In the genomic region with DNA sequence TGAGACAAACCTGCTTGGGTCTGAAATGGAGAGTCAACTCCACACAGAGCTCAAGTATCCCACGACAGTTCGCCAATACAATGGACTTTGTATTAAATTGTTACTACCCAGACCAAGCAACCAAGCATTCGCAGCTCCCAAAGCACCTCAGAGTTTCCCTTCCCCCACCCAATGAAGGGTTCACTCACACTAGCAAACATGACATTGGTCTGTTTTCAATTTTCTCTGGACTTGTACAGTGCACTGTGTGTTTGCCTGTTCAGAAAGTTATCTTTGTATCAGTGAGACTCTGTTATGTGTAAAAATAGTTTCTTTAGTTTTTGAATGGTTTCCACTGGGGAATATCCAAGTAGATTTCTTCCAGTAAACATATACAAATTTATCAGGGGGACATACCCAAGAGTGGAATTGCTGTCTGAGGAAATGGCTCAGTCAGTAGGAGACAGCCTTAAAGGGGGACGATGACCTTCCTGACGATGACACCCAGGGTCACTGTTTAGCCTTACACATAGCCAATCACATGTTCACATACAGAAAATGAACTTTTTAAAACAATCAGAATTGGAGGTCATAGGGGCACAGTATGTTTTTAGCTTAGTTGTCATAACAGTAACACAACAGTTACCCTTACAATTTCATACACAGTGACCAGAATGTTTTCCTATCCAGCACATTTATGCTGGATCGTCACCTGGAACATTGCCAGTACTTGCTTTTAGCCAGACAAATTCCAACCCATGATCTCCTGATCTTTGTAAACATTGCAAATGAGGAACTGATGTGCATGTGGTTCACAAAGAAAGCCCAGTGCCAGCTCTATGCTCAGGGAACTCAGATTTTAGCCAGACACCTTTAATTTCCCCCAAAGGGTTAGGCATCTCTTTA, we compare ENCODE assay signal across 15 mouse cellular contexts. TPM values are rescaled to one million over a fixed set of nuclear protein-coding genes. Genes with fewer than 3 reads are reported as not detected.
DNase-seq lines count a peak whose midpoint lies in the region; ATAC-seq and TF ChIP-seq lines count a peak whose summit lies in the region.
"Had no signal": no experiment of that assay in that cellular context is flagged by ENCODE, and none has a peak within 500 bp of the region (broad histone marks: within the 10 kb centered on the region; RNA-seq: fewer than 3 reads in every experiment).

No protein-coding gene starts in this region.

- no peaks in the 10 kb centered on the region for H3K9me3 ChIP-seq in embryonic facial prominence, embryonic 11.5 days (replicated peaks; ENCODE audit: control insufficient read depth, low read length)
- H3K9me3 ChIP-seq in embryonic facial prominence, embryonic 10.5 days: no peaks in the 10 kb centered on the region
- H3K9me3 ChIP-seq in liver, embryonic 11.5 days (ENCODE audit: control insufficient read depth, low read length): no peaks in the 10 kb centered on the region
- H3K9me3 ChIP-seq in embryonic facial prominence, embryonic 15.5 days (replicated peaks): no peaks in the 10 kb centered on the region
- no peaks in the 10 kb centered on the region for H3K9me3 ChIP-seq in stomach, embryonic 14.5 days (ENCODE audit: control insufficient read depth, low read depth, low read length)
- H3K9me3 ChIP-seq: forebrain, embryonic 12.5 days; hindbrain, embryonic 13.5 days; liver, embryonic 13.5 days; midbrain, embryonic 10.5 days had no signal

- no peak overlapping the region for H3K4me2 ChIP-seq in embryonic facial prominence, embryonic 11.5 days (ENCODE audit: low read depth, low read length)
- no peak overlapping the region for H3K4me2 ChIP-seq in liver, embryonic 11.5 days
- no peak overlapping the region for H3K4me2 ChIP-seq in embryonic facial prominence, embryonic 15.5 days (replicated peaks)
- H3K4me2 ChIP-seq in stomach, embryonic 14.5 days (replicated peaks; ENCODE audit: low read depth, low read length): no peak overlapping the region
- H3K4me2 ChIP-seq: forebrain, embryonic 12.5 days; hindbrain, embryonic 13.5 days; liver, embryonic 13.5 days had no signal

- no peak overlapping the region for H3K4me3 ChIP-seq in embryonic facial prominence, embryonic 11.5 days (ENCODE audit: low read depth, low read length)
- H3K4me3 ChIP-seq in embryonic facial prominence, embryonic 10.5 days: no peak overlapping the region
- no peak overlapping the region for H3K4me3 ChIP-seq in liver, adult 2 months (ENCODE audit: insufficient read depth, low read depth, low read length)
- no peak overlapping the region for H3K4me3 ChIP-seq in liver, embryonic 11.5 days (ENCODE audit: low read depth, low read length)
- no peak overlapping the region for H3K4me3 ChIP-seq in embryonic facial prominence, embryonic 15.5 days (replicated peaks)
- H3K4me3 ChIP-seq in stomach, embryonic 14.5 days (ENCODE audit: low read depth, low read length): no peak overlapping the region
- H3K4me3 ChIP-seq: forebrain, embryonic 12.5 days; hindbrain, embryonic 13.5 days; liver, embryonic 13.5 days; midbrain, embryonic 10.5 days had no signal

- DNase-seq in embryonic facial prominence, embryonic 11.5 days (ENCODE audit: low spot score): peak; percentile 20
- DNase-seq in embryonic facial prominence, embryonic 10.5 days (ENCODE audit: low spot score): no peak
- peak; percentile 96 for DNase-seq in liver, adult 2 months (ENCODE audit: extremely low read depth, low read depth, low spot score)
- DNase-seq in liver, embryonic 11.5 days (ENCODE audit: low spot score): no peak
- DNase-seq in cerebellum, adult 11 months: no peak
- no peak for DNase-seq in urinary bladder, postnatal 36 days (ENCODE audit: low spot score in 2 of 2)
- DNase-seq: cerebellum, adult 2 months; embryo, embryonic 11 days; liver, embryonic 13.5 days had no signal

- TF ChIP-seq POLR2A in liver, adult 2 months (IDR thresholded peaks at IDR 0.05; ENCODE audit: extremely low read depth, insufficient read depth, low read length): no peak

- no peak for ATAC-seq in embryonic facial prominence, embryonic 11.5 days (replicated peaks; ENCODE audit: insufficient number of reproducible peaks, low FRiP score, low TSS enrichment, low read depth)
- ATAC-seq in liver, embryonic 11.5 days (replicated peaks; ENCODE audit: low FRiP score): no peak
- no peak for ATAC-seq in embryonic facial prominence, embryonic 15.5 days (ENCODE audit: insufficient number of reproducible peaks, low FRiP score, low TSS enrichment, low read depth)
- ATAC-seq in stomach, embryonic 14.5 days (ENCODE audit: insufficient number of reproducible peaks, insufficient read depth, low FRiP score, low read depth): no peak

- H3K27ac ChIP-seq in embryonic facial prominence, embryonic 11.5 days (replicated peaks; ENCODE audit: low read depth, low read length): no peak overlapping the region
- H3K27ac ChIP-seq in embryonic facial prominence, embryonic 10.5 days (replicated peaks): no peak overlapping the region
- H3K27ac ChIP-seq in liver, adult 2 months (replicated peaks; ENCODE audit: insufficient read depth, low read depth, low read length): peak overlapping the region; percentile 97
- no peak overlapping the region for H3K27ac ChIP-seq in liver, embryonic 11.5 days (ENCODE audit: low read depth, low read length)
- peak overlapping the region; percentile 31 for H3K27ac ChIP-seq in embryonic facial prominence, embryonic 15.5 days (replicated peaks)
- H3K27ac ChIP-seq in stomach, embryonic 14.5 days (ENCODE audit: low read length): peak overlapping the region; percentile 33; the same call in 1 of the 2 replicates
- H3K27ac ChIP-seq: forebrain, embryonic 12.5 days; hindbrain, embryonic 13.5 days; liver, embryonic 13.5 days; midbrain, embryonic 10.5 days had no signal

- H3K9ac ChIP-seq in embryonic facial prominence, embryonic 11.5 days (replicated peaks; ENCODE audit: low read length): no peak overlapping the region
- no peak overlapping the region; the same call in 1 of the 2 replicates for H3K9ac ChIP-seq in liver, adult 2 months (ENCODE audit: low read depth, low read length)
- no peak overlapping the region for H3K9ac ChIP-seq in liver, embryonic 11.5 days (ENCODE audit: low read depth, low read length)
- H3K9ac ChIP-seq in embryonic facial prominence, embryonic 15.5 days: no peak overlapping the region
- no peak overlapping the region for H3K9ac ChIP-seq in stomach, embryonic 14.5 days (replicated peaks; ENCODE audit: low read depth, low read length)
- H3K9ac ChIP-seq: forebrain, embryonic 12.5 days; hindbrain, embryonic 13.5 days; liver, embryonic 13.5 days had no signal

- no peaks in the 10 kb centered on the region for H3K27me3 ChIP-seq in embryonic facial prominence, embryonic 11.5 days (ENCODE audit: control insufficient read depth, insufficient read depth, low read length)
- H3K27me3 ChIP-seq in embryonic facial prominence, embryonic 10.5 days (replicated peaks; ENCODE audit: low read depth, poor library complexity, severe bottlenecking): no peaks in the 10 kb centered on the region
- H3K27me3 ChIP-seq in liver, adult 2 months (ENCODE audit: control insufficient read depth, insufficient read depth, low read length): no peaks in the 10 kb centered on the region
- H3K27me3 ChIP-seq in liver, embryonic 11.5 days (replicated peaks; ENCODE audit: control insufficient read depth, insufficient read depth, low read length): no peaks in the 10 kb centered on the region
- no peaks in the 10 kb centered on the region for H3K27me3 ChIP-seq in embryonic facial prominence, embryonic 15.5 days
- H3K27me3 ChIP-seq in stomach, embryonic 14.5 days (ENCODE audit: control insufficient read depth, insufficient read depth, low read length): no peaks in the 10 kb centered on the region
- H3K27me3 ChIP-seq: hindbrain, embryonic 13.5 days; liver, embryonic 13.5 days had no signal

- no peaks in the 10 kb centered on the region for H3K4me1 ChIP-seq in embryonic facial prominence, embryonic 11.5 days (ENCODE audit: control insufficient read depth, insufficient read depth, low read length)
- peaks cover 13% of the 10 kb centered on the region for H3K4me1 ChIP-seq in embryonic facial prominence, embryonic 10.5 days
- H3K4me1 ChIP-seq in liver, adult 2 months (ENCODE audit: control insufficient read depth, insufficient read depth, low read length): peaks cover 19% of the 10 kb centered on the region; the same call in 1 of the 2 replicates
- H3K4me1 ChIP-seq in liver, embryonic 11.5 days (replicated peaks; ENCODE audit: control insufficient read depth, insufficient read depth, low read length): peaks cover 3% of the 10 kb centered on the region; the same call in 1 of the 2 replicates
- H3K4me1 ChIP-seq in embryonic facial prominence, embryonic 15.5 days: peaks cover 13% of the 10 kb centered on the region
- H3K4me1 ChIP-seq in stomach, embryonic 14.5 days (ENCODE audit: control insufficient read depth, insufficient read depth, low read length): peaks cover 10% of the 10 kb centered on the region; the same call in 1 of the 2 replicates

- no peaks in the 10 kb centered on the region; the same call in 1 of the 2 replicates for H3K36me3 ChIP-seq in embryonic facial prominence, embryonic 11.5 days (replicated peaks; ENCODE audit: control insufficient read depth, insufficient read depth, low read depth, low read length)
- H3K36me3 ChIP-seq in embryonic facial prominence, embryonic 10.5 days (replicated peaks): peaks cover 7% of the 10 kb centered on the region
- H3K36me3 ChIP-seq in liver, adult 2 months (ENCODE audit: control insufficient read depth, insufficient read depth, low read length): peaks cover 3% of the 10 kb centered on the region
- peaks cover 3% of the 10 kb centered on the region; the same call in 1 of the 2 replicates for H3K36me3 ChIP-seq in liver, embryonic 11.5 days (ENCODE audit: control insufficient read depth, insufficient read depth, low read length)
- peaks cover 7% of the 10 kb centered on the region for H3K36me3 ChIP-seq in embryonic facial prominence, embryonic 15.5 days
- peaks cover under 1% of the 10 kb centered on the region for H3K36me3 ChIP-seq in stomach, embryonic 14.5 days (ENCODE audit: control insufficient read depth, insufficient read depth, low read length)

- no peak for TF ChIP-seq CTCF in liver, adult 2 months (IDR thresholded peaks at IDR 0.05; ENCODE audit: low read depth, low read length)

- 80% methylated on average over 6 of the region's 6 CpGs for WGBS in embryonic facial prominence, embryonic 11.5 days
- 79% methylated on average over 6 of the region's 6 CpGs for WGBS in embryonic facial prominence, embryonic 10.5 days
- 14% methylated on average over 6 of the region's 6 CpGs for WGBS in liver, adult 2 months
- WGBS in liver, embryonic 11.5 days: 81% methylated on average over 6 of the region's 6 CpGs
- 63% methylated on average over 6 of the region's 6 CpGs for WGBS in embryonic facial prominence, embryonic 15.5 days
- 68% methylated on average over 6 of the region's 6 CpGs for WGBS in stomach, embryonic 14.5 days

- peaks cover 5% of the 10 kb centered on the region; the same call in 1 of the 2 replicates for H3K79me2 ChIP-seq in liver, adult 2 months (ENCODE audit: control insufficient read depth, insufficient read depth, low read length)

RNA-seq across cellular contexts. Expression of gene Psmc4, which starts 3.4 kb away (rescaled TPM):
- 412 and 422 TPM in 2 replicates for polyA plus RNA-seq in embryonic facial prominence, embryonic 11.5 days (2014; fragmentation: Nextera tagmentation; extraction: Ambion mirVana)
- polyA plus RNA-seq in embryonic facial prominence, embryonic 10.5 days (2016; fragmentation: Nextera tagmentation; extraction: Ambion mirVana): 416 and 431 TPM in 2 replicates
- 98.8 and 111 TPM in 2 replicates for total RNA-seq in liver, adult 2 months (2014; rRNA removed)
- polyA plus RNA-seq in liver, adult 2 months (2012; rRNA removed): 99.4 and 106 TPM in 2 replicates
- polyA plus RNA-seq in liver, embryonic 11.5 days (2014; fragmentation: Nextera tagmentation; extraction: Ambion mirVana): 291 and 316 TPM in 2 replicates
- polyA plus RNA-seq in embryonic facial prominence, embryonic 15.5 days (2015; fragmentation: Nextera tagmentation; extraction: Ambion mirVana): 288 and 301 TPM in 2 replicates
- polyA plus RNA-seq in stomach, embryonic 14.5 days (2014; fragmentation: Nextera tagmentation; extraction: Ambion mirVana): 276 and 283 TPM in 2 replicates

RNA-seq across cellular contexts. Expression of gene Fcgbp, which starts 17.7 kb away (rescaled TPM):
- 0.15 and 0.18 TPM in 2 replicates for polyA plus RNA-seq in embryonic facial prominence, embryonic 11.5 days (2014; fragmentation: Nextera tagmentation; extraction: Ambion mirVana)
- polyA plus RNA-seq in embryonic facial prominence, embryonic 10.5 days (2016; fragmentation: Nextera tagmentation; extraction: Ambion mirVana): 0.30 and 0.88 TPM in 2 replicates
- total RNA-seq in liver, adult 2 months (2014; rRNA removed): 0.07 and 0.74 TPM in 2 replicates
- 1.2 and 1.4 TPM in 2 replicates for polyA plus RNA-seq in liver, adult 2 months (2012; rRNA removed)
- polyA plus RNA-seq in liver, embryonic 11.5 days (2014; fragmentation: Nextera tagmentation; extraction: Ambion mirVana): 0.04 TPM in 1 of 2 replicates, not detected in the other
- polyA plus RNA-seq in embryonic facial prominence, embryonic 15.5 days (2015; fragmentation: Nextera tagmentation; extraction: Ambion mirVana): 0.49 and 0.69 TPM in 2 replicates
- 14.4 and 19.0 TPM in 2 replicates for polyA plus RNA-seq in stomach, embryonic 14.5 days (2014; fragmentation: Nextera tagmentation; extraction: Ambion mirVana)
- polyA plus RNA-seq: heart, embryonic 14.5 days had no signal

RNA-seq across cellular contexts. Expression of gene Zfp850, which starts 39.4 kb away (rescaled TPM):
- 8.8 and 10.6 TPM in 2 replicates for polyA plus RNA-seq in embryonic facial prominence, embryonic 11.5 days (2014; fragmentation: Nextera tagmentation; extraction: Ambion mirVana)
- polyA plus RNA-seq in embryonic facial prominence, embryonic 10.5 days (2016; fragmentation: Nextera tagmentation; extraction: Ambion mirVana): 8.4 and 10.5 TPM in 2 replicates
- total RNA-seq in liver, adult 2 months (2014; rRNA removed): 0.28 and 0.54 TPM in 2 replicates
- 0.02 TPM in 1 of 2 replicates, not detected in the other for polyA plus RNA-seq in liver, adult 2 months (2012; rRNA removed)
- 6.2 and 6.6 TPM in 2 replicates for polyA plus RNA-seq in liver, embryonic 11.5 days (2014; fragmentation: Nextera tagmentation; extraction: Ambion mirVana)
- polyA plus RNA-seq in embryonic facial prominence, embryonic 15.5 days (2015; fragmentation: Nextera tagmentation; extraction: Ambion mirVana): 3.3 and 3.4 TPM in 2 replicates
- 4.6 and 5.0 TPM in 2 replicates for polyA plus RNA-seq in stomach, embryonic 14.5 days (2014; fragmentation: Nextera tagmentation; extraction: Ambion mirVana)

Comparison
In these comparisons a context has a peak if more than half of its experiments do, and no peak if none do; other contexts are left out.
1. DNase-seq: peak in embryonic facial prominence, embryonic 11.5 days (single experiment) and liver, adult 2 months (single experiment); none in embryonic facial prominence, embryonic 10.5 days (single experiment), liver, embryonic 11.5 days (single experiment), cerebellum, adult 11 months (single experiment) and urinary bladder, postnatal 36 days (0 of 2).
2. H3K27ac ChIP-seq: peak in liver, adult 2 months (single experiment), embryonic facial prominence, embryonic 15.5 days (single experiment) and stomach, embryonic 14.5 days (single experiment); none in embryonic facial prominence, embryonic 11.5 days (single experiment), embryonic facial prominence, embryonic 10.5 days (single experiment) and liver, embryonic 11.5 days (single experiment).